Comparison of ENCODE assay signal across 12 mouse cellular contexts in the genomic region with DNA sequence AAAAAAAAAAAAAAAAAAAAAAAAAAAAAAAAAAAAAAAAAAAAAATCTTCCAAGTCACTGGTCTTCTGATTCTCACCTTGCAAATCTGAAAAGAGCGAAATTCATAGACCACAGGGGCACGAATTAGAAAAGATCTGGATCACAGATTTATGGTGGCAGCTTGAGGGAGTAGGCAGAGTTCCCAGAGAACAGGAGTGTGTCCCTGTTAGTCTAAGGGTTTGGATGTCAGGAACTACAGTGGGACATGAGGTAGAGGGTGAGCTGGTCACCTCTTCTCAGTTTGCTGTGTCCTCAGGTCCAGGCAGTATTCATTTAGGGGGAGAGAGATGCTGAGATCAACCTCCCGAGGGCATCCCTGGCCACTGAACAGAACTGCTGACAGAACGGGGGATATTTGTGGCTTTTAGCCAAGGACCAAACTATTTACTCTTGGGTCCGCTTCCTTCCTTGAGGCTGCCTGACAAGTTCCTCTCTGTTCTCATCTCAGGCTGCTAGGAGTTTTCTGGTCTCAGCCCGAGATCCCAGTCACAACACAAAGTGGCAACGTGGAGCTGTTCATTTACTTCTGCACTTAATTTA.
DNase-seq lines count a peak whose midpoint lies in the region; ATAC-seq and TF ChIP-seq lines count a peak whose summit lies in the region.
"Had no signal": no experiment of that assay in that cellular context is flagged by ENCODE, and none has a peak within 500 bp of the region (broad histone marks: within the 10 kb centered on the region; RNA-seq: fewer than 3 reads in every experiment).

No protein-coding gene starts in this region.

- no peak overlapping the region for H3K9ac ChIP-seq in kidney, embryonic 16.5 days (replicated peaks; ENCODE audit: low read length)
- no peak overlapping the region for H3K9ac ChIP-seq in lung, postnatal 0 days (replicated peaks; ENCODE audit: low read depth)

- peaks cover 22% of the 10 kb centered on the region for H3K4me1 ChIP-seq in kidney, embryonic 16.5 days (ENCODE audit: insufficient read depth, low read length)
- H3K4me1 ChIP-seq in lung, postnatal 0 days (ENCODE audit: insufficient read depth, low read depth, low read length): peaks cover 14% of the 10 kb centered on the region

- TF ChIP-seq CTCF in lung, postnatal 0 days (IDR thresholded peaks at IDR 0.05): peak; percentile 26; the same call in 1 of the 2 replicates

- no peaks in the 10 kb centered on the region for H3K27me3 ChIP-seq in kidney, embryonic 16.5 days (ENCODE audit: insufficient read depth, low read length)
- H3K27me3 ChIP-seq in lung, postnatal 0 days (replicated peaks; ENCODE audit: insufficient read depth, low read length): no peaks in the 10 kb centered on the region

- peak overlapping the region; percentile 26; the same call in 1 of the 2 replicates for H3K27ac ChIP-seq in kidney, embryonic 16.5 days (ENCODE audit: low read length)
- H3K27ac ChIP-seq in lung, postnatal 0 days (ENCODE audit: low read length): no peak overlapping the region

- no peaks in the 10 kb centered on the region for H3K36me3 ChIP-seq in kidney, embryonic 16.5 days (ENCODE audit: insufficient read depth, low read length)
- no peaks in the 10 kb centered on the region for H3K36me3 ChIP-seq in lung, postnatal 0 days (ENCODE audit: insufficient read depth, low read length)

- ATAC-seq in kidney, embryonic 16.5 days (ENCODE audit: low FRiP score, low TSS enrichment): no peak
- ATAC-seq in common myeloid progenitor, adult 5-6 weeks (replicated peaks; ENCODE audit: low read depth, poor library complexity, severe bottlenecking): peak; percentile 24; the same call in 1 of the 2 replicates
- no peak for ATAC-seq in lung, postnatal 0 days
- ATAC-seq: forebrain, embryonic 14.5 days; intestine, embryonic 16.5 days had no signal

- TF ChIP-seq EP300 in lung, postnatal 0 days (IDR thresholded peaks at IDR 0.05): peak; percentile 31; the same call in 1 of the 2 replicates

- intact Hi-C loops in heart, postnatal 25 days (cut with DNase I): loop anchor here (2.0 to 5.0 kb wide), 3 partner anchors 69 to 240 kb away; no protein-coding TSS in a partner anchor

- no peak overlapping the region for H3K4me2 ChIP-seq in kidney, embryonic 16.5 days (replicated peaks; ENCODE audit: low read depth, low read length)
- H3K4me2 ChIP-seq in lung, postnatal 0 days (replicated peaks; ENCODE audit: low read depth, low read length): no peak overlapping the region

- no peak overlapping the region for H3K4me3 ChIP-seq in kidney, embryonic 16.5 days (ENCODE audit: low read length)
- no peak overlapping the region for H3K4me3 ChIP-seq in lung, postnatal 0 days (ENCODE audit: low read depth, low read length)

- H3K9me3 ChIP-seq in kidney, embryonic 16.5 days (ENCODE audit: low read length): no peaks in the 10 kb centered on the region
- H3K9me3 ChIP-seq in lung, postnatal 0 days (ENCODE audit: low read length): no peaks in the 10 kb centered on the region

- 24% methylated on average over 7 of the region's 7 CpGs for WGBS in kidney, embryonic 16.5 days
- 24% methylated on average over 7 of the region's 7 CpGs for WGBS in lung, postnatal 0 days

- DNase-seq in heart, adult 11 months: peak; percentile 91
- no peak for DNase-seq in heart, postnatal 25 days (ENCODE audit: low spot score)
- no peak for DNase-seq in kidney, adult 8-10 months
- DNase-seq in lung, postnatal 0 days (ENCODE audit: low spot score): peak; percentile 43
- no peak for DNase-seq in yolk sac, embryonic 10.5 days (ENCODE audit: low spot score)
- DNase-seq in right cerebral cortex, postnatal 36 days (ENCODE audit: low spot score in 2 of 2): no peak
- DNase-seq: adrenal gland, adult 2 months; gastrocnemius, postnatal 36 days had no signal

Comparison
In these comparisons a context has a peak if more than half of its experiments do, and no peak if none do; other contexts are left out.
1. DNase-seq: peak in heart, adult 11 months (single experiment) and lung, postnatal 0 days (single experiment); none in heart, postnatal 25 days (single experiment), kidney, adult 8-10 months (0 of 2), yolk sac, embryonic 10.5 days (single experiment) and right cerebral cortex, postnatal 36 days (0 of 2).